Comparison of ENCODE assay signal across 9 mouse cellular contexts in the genomic region with DNA sequence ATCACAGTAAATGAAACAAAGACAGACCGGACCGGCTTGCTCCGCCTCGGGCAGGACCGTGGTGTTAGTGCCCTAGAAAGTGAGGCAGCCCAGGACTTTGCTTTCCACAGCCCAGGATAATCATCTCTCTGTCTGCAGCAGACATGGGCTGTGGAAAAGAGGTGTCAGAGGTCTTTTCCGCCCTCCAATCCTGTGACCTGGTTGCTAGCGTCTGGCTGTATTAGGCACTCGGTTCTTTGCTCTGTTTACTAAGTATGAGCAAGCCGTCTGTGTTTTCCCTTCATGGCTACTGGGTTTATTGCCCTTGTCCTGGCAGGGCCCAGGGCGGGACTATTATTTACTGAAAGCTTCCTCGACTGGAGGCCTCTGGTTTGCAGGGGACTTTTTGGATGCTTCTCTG.
A peak's percentile ranks its signal among the peaks of the same experiment; 100 is the strongest.
DNase-seq lines count a peak whose midpoint lies in the region; ATAC-seq and TF ChIP-seq lines count a peak whose summit lies in the region.
"Had no signal": no experiment of that assay in that cellular context is flagged by ENCODE, and none has a peak within 500 bp of the region (broad histone marks: within the 10 kb centered on the region; RNA-seq: fewer than 3 reads in every experiment).

No protein-coding gene starts in this region.

- ATAC-seq in hindbrain, embryonic 11.5 days (ENCODE audit: low FRiP score) = no peak
- no peak for ATAC-seq in hindbrain, embryonic 13.5 days (ENCODE audit: low FRiP score)
- peak; percentile 62; the same call in 1 of the 2 replicates for ATAC-seq in embryonic facial prominence, embryonic 14.5 days (ENCODE audit: low read depth)
- peak; percentile 78 for ATAC-seq in kidney, postnatal 0 days (replicated peaks; ENCODE audit: low FRiP score, low read depth)

- peak; percentile 18 for DNase-seq in hindbrain, embryonic 11.5 days (ENCODE audit: low spot score)
- DNase-seq in embryonic facial prominence, embryonic 14.5 days (ENCODE audit: low spot score) = no peak
- peak; percentile 63 for DNase-seq in kidney, postnatal 0 days (ENCODE audit: low spot score)
- DNase-seq in mesoderm, embryonic 11.5 days (ENCODE audit: low read depth, low spot score) = peak; percentile 15
- DNase-seq in testis, postnatal 10 days (ENCODE audit: low spot score) = no peak
- DNase-seq in T-cell, adult 2 months (ENCODE audit: low spot score) = no peak
- no peak for DNase-seq in thymus, postnatal 10 days (ENCODE audit: low spot score in 2 of 2)

- H3K9ac ChIP-seq in hindbrain, embryonic 11.5 days (ENCODE audit: low read depth, low read length) = no peak overlapping the region
- no peak overlapping the region for H3K9ac ChIP-seq in hindbrain, embryonic 13.5 days
- H3K9ac ChIP-seq in embryonic facial prominence, embryonic 14.5 days (ENCODE audit: low read depth, low read length) = 0 out of 2 replicates have a peak overlapping the region, but pooled peaks have one; percentile 19
- peak overlapping the region; percentile 8; the same call in 1 of the 2 replicates for H3K9ac ChIP-seq in kidney, postnatal 0 days (ENCODE audit: low read depth, low read length)

- no peak overlapping the region for H3K4me2 ChIP-seq in hindbrain, embryonic 11.5 days (replicated peaks; ENCODE audit: low read depth, low read length)
- no peak overlapping the region for H3K4me2 ChIP-seq in hindbrain, embryonic 13.5 days
- H3K4me2 ChIP-seq in embryonic facial prominence, embryonic 14.5 days (ENCODE audit: low read depth, low read length) = peak overlapping the region; percentile 35
- peak overlapping the region; percentile 44 for H3K4me2 ChIP-seq in kidney, postnatal 0 days (ENCODE audit: low read length)

- no peak overlapping the region for H3K27ac ChIP-seq in hindbrain, embryonic 11.5 days (ENCODE audit: low read depth, low read length)
- no peak overlapping the region for H3K27ac ChIP-seq in hindbrain, embryonic 13.5 days
- peak overlapping the region; percentile 58; the same call in 1 of the 2 replicates for H3K27ac ChIP-seq in embryonic facial prominence, embryonic 14.5 days (replicated peaks; ENCODE audit: low read depth, low read length)
- peak overlapping the region; percentile 58 for H3K27ac ChIP-seq in kidney, postnatal 0 days

- no peak for TF ChIP-seq CTCF in kidney, postnatal 0 days (IDR thresholded peaks at IDR 0.05; ENCODE audit: low read depth)

- H3K9me3 ChIP-seq in hindbrain, embryonic 11.5 days (ENCODE audit: control insufficient read depth, low read length) = no peaks in the 10 kb centered on the region
- no peaks in the 10 kb centered on the region for H3K9me3 ChIP-seq in hindbrain, embryonic 13.5 days
- no peaks in the 10 kb centered on the region for H3K9me3 ChIP-seq in embryonic facial prominence, embryonic 14.5 days (ENCODE audit: control insufficient read depth, low read length)
- H3K9me3 ChIP-seq in kidney, postnatal 0 days (replicated peaks; ENCODE audit: low read length) = no peaks in the 10 kb centered on the region

- no peak overlapping the region for H3K4me3 ChIP-seq in hindbrain, embryonic 11.5 days (ENCODE audit: low read depth, low read length)
- H3K4me3 ChIP-seq in hindbrain, embryonic 13.5 days = no peak overlapping the region
- no peak overlapping the region for H3K4me3 ChIP-seq in embryonic facial prominence, embryonic 14.5 days (ENCODE audit: low read depth, low read length)
- no peak overlapping the region for H3K4me3 ChIP-seq in kidney, postnatal 0 days (replicated peaks; ENCODE audit: low read depth, low read length)
- H3K4me3 ChIP-seq: erythroblast, embryonic 14.5 days had no signal

- H3K4me1 ChIP-seq in hindbrain, embryonic 11.5 days (replicated peaks; ENCODE audit: control insufficient read depth, insufficient read depth, low read length) = no peaks in the 10 kb centered on the region
- H3K4me1 ChIP-seq in hindbrain, embryonic 13.5 days (replicated peaks) = 0 out of 2 replicates have a peak, but pooled peaks cover 7% of the 10 kb centered on the region
- H3K4me1 ChIP-seq in embryonic facial prominence, embryonic 14.5 days (ENCODE audit: control insufficient read depth, insufficient read depth, low read length) = peaks cover 12% of the 10 kb centered on the region; the same call in 1 of the 2 replicates
- H3K4me1 ChIP-seq in kidney, postnatal 0 days (replicated peaks; ENCODE audit: insufficient read depth, low read length) = no peaks in the 10 kb centered on the region

- 64% methylated on average over 11 of the region's 11 CpGs for WGBS in hindbrain, embryonic 11.5 days
- WGBS in hindbrain, embryonic 13.5 days = 61% methylated on average over 11 of the region's 11 CpGs
- WGBS in embryonic facial prominence, embryonic 14.5 days = 33% methylated on average over 11 of the region's 11 CpGs
- whole genome bisulfite sequencing in kidney, postnatal 0 days = 15% methylated on average over 11 of the region's 11 CpGs

- no peaks in the 10 kb centered on the region for H3K27me3 ChIP-seq in hindbrain, embryonic 11.5 days (ENCODE audit: control insufficient read depth, insufficient read depth, low read length)
- no peaks in the 10 kb centered on the region for H3K27me3 ChIP-seq in hindbrain, embryonic 13.5 days
- H3K27me3 ChIP-seq in embryonic facial prominence, embryonic 14.5 days (replicated peaks; ENCODE audit: control insufficient read depth, insufficient read depth, low read length) = no peaks in the 10 kb centered on the region
- no peaks in the 10 kb centered on the region for H3K27me3 ChIP-seq in kidney, postnatal 0 days (ENCODE audit: insufficient read depth, low read length)

- no peaks in the 10 kb centered on the region for H3K36me3 ChIP-seq in hindbrain, embryonic 11.5 days (ENCODE audit: control insufficient read depth, insufficient read depth, low read length)
- no peaks in the 10 kb centered on the region for H3K36me3 ChIP-seq in hindbrain, embryonic 13.5 days
- no peaks in the 10 kb centered on the region for H3K36me3 ChIP-seq in embryonic facial prominence, embryonic 14.5 days (ENCODE audit: control insufficient read depth, insufficient read depth, low read length)
- no peaks in the 10 kb centered on the region for H3K36me3 ChIP-seq in kidney, postnatal 0 days (ENCODE audit: insufficient read depth, low read length)

Comparison
In these comparisons a context has a peak if more than half of its experiments do, and no peak if none do; other contexts are left out.
1. ATAC-seq: peak in embryonic facial prominence, embryonic 14.5 days (single experiment) and kidney, postnatal 0 days (single experiment); none in hindbrain, embryonic 11.5 days (single experiment) and hindbrain, embryonic 13.5 days (single experiment).
2. DNase-seq: peak in hindbrain, embryonic 11.5 days (single experiment), kidney, postnatal 0 days (single experiment) and mesoderm, embryonic 11.5 days (single experiment); none in embryonic facial prominence, embryonic 14.5 days (single experiment), testis, postnatal 10 days (single experiment), T-cell, adult 2 months (single experiment) and thymus, postnatal 10 days (0 of 2).
3. H3K27ac ChIP-seq: peak in embryonic facial prominence, embryonic 14.5 days (single experiment) and kidney, postnatal 0 days (single experiment); none in hindbrain, embryonic 11.5 days (single experiment) and hindbrain, embryonic 13.5 days (single experiment).
4. H3K4me2 ChIP-seq: peak in embryonic facial prominence, embryonic 14.5 days (single experiment) and kidney, postnatal 0 days (single experiment); none in hindbrain, embryonic 11.5 days (single experiment) and hindbrain, embryonic 13.5 days (single experiment).
5. H3K9ac ChIP-seq: peak in embryonic facial prominence, embryonic 14.5 days (single experiment) and kidney, postnatal 0 days (single experiment); none in hindbrain, embryonic 11.5 days (single experiment) and hindbrain, embryonic 13.5 days (single experiment).